Mouse (Mus musculus) CH12.LX (cell line): ENCODE data around the gene Gm39566.

Source experiments
- CTCF ChIP-seq, 2 experiments: IDR thresholded peaks in 1 of 2; conservative IDR thresholded peaks in 1 of 2; 2 replicates each; pipeline ENCODE4 v1.5.1; 2011 to 2012; ENCODE audit warnings: low read depth in 2 of 2, low read length in 2 of 2, improper control_type of control experiment in 1 of 2, inconsistent platforms in 1 of 2, mild to moderate bottlenecking in 1 of 2, moderate library complexity in 1 of 2
- ETS1 ChIP-seq: conservative IDR thresholded peaks from 2 replicates; pipeline ENCODE4 v1.6.1; 2012; ENCODE audit warnings: low read depth, mild to moderate bottlenecking, inconsistent platforms, low read length, improper control_type of control experiment, moderate library complexity

GRCm38 (mm10) chr11:69775716-69776115 is 39.4 kb downstream of the Gm39566 start:
- no peak for TF ChIP-seq ETS1
- TF ChIP-seq CTCF (conservative IDR thresholded peaks at IDR 0.05 in 1 of 2, IDR thresholded peaks at IDR 0.05 in 1 of 2; ENCODE audit: low read depth in 2 of 2, low read length in 2 of 2): no peak
